Mouse (Mus musculus): ENCODE data around the gene Gm21767.
"Not testable (repeated sequence)": the region's sequence is repeated elsewhere in the genome, so short reads cannot be mapped to it uniquely, and the experiment has no call there.

The Gm21767 gene

GRCm38 (mm10) chrY:13941438-13941837 lies at the start of gene Gm21767:
Gm21767 (plus strand) TSS chrY:13941738.
- not testable (repeated sequence) for DNase-seq
